9 mouse cellular contexts compared by ENCODE assay signal in the genomic region with DNA sequence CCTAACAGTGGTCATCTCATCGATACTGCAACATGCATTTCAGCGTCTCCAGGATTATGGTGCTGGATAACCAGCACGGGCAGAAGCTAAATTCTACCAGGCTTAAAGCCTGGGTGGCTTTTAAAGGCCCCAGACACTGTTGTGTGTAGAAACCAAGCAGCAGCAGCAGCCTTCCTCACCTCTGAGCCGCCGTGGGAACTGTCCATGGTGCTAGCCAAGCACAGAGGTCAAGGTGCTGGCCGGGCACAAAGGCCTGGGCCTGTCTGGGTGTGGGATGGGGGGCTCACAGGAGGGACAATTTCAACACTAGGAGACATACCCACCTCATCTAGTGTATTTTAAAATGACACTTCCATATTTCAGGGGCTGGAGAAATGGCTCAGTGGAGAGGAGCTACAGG. TPM values are rescaled to one million over a fixed set of nuclear protein-coding genes. Genes with fewer than 3 reads are reported as not detected.
A peak's percentile ranks its signal among the peaks of the same experiment; 100 is the strongest.
DNase-seq lines count a peak whose midpoint lies in the region; ATAC-seq lines count a peak whose summit lies in the region.
"Had no signal": no experiment of that assay in that cellular context is flagged by ENCODE, and none has a peak within 500 bp of the region (broad histone marks: within the 10 kb centered on the region; RNA-seq: fewer than 3 reads in every experiment).

No protein-coding gene starts in this region.

- no peak overlapping the region for H3K4me3 ChIP-seq in midbrain, embryonic 10.5 days
- no peak overlapping the region for H3K4me3 ChIP-seq in midbrain, embryonic 11.5 days (ENCODE audit: low read depth, low read length)

- H3K27me3 ChIP-seq in midbrain, embryonic 10.5 days (ENCODE audit: low read depth, poor library complexity, severe bottlenecking): no peaks in the 10 kb centered on the region
- H3K27me3 ChIP-seq in midbrain, embryonic 11.5 days (ENCODE audit: control insufficient read depth, insufficient read depth, low read length): no peaks in the 10 kb centered on the region

- no peaks in the 10 kb centered on the region for H3K36me3 ChIP-seq in midbrain, embryonic 10.5 days
- no peaks in the 10 kb centered on the region for H3K36me3 ChIP-seq in midbrain, embryonic 11.5 days (ENCODE audit: control insufficient read depth, insufficient read depth, low read length)

- DNase-seq in adrenal gland, postnatal 14 days: peak; percentile 40
- no peak for DNase-seq in adrenal gland, adult 8-10 months
- DNase-seq in midbrain, embryonic 10.5 days (ENCODE audit: low spot score): peak; percentile 45
- DNase-seq in midbrain, embryonic 11.5 days (ENCODE audit: low spot score, missing footprints): no peak
- DNase-seq in embryo, embryonic 10 days (ENCODE audit: low spot score): peak; percentile 60
- no peak for DNase-seq in right cerebral cortex, postnatal 14 days

- no peak overlapping the region for H3K4me2 ChIP-seq in midbrain, embryonic 11.5 days

- no peak overlapping the region for H3K9ac ChIP-seq in midbrain, embryonic 11.5 days (ENCODE audit: low read length)

- H3K4me1 ChIP-seq in midbrain, embryonic 10.5 days: 0 out of 2 replicates have a peak, but pooled peaks cover 3% of the 10 kb centered on the region
- H3K4me1 ChIP-seq in midbrain, embryonic 11.5 days (ENCODE audit: control insufficient read depth, insufficient read depth, low read length): no peaks in the 10 kb centered on the region

- no peaks in the 10 kb centered on the region for H3K9me3 ChIP-seq in midbrain, embryonic 10.5 days (replicated peaks)
- H3K9me3 ChIP-seq in midbrain, embryonic 11.5 days (ENCODE audit: control insufficient read depth, low read length): no peaks in the 10 kb centered on the region

- WGBS in midbrain, embryonic 10.5 days: 41% methylated on average over 6 of the region's 6 CpGs
- 39% methylated on average over 6 of the region's 6 CpGs for WGBS in midbrain, embryonic 11.5 days

- no peak for ATAC-seq in midbrain, embryonic 11.5 days (ENCODE audit: low FRiP score)
- ATAC-seq in megakaryocyte progenitor cell, adult 5-6 weeks (replicated peaks; ENCODE audit: poor library complexity): 0 out of 2 replicates have a peak, but pooled peaks have one; percentile 23
- ATAC-seq in frontal cortex, adult (ENCODE audit: low TSS enrichment): no peak

- no peak overlapping the region for H3K27ac ChIP-seq in midbrain, embryonic 10.5 days (replicated peaks)
- H3K27ac ChIP-seq in midbrain, embryonic 11.5 days (ENCODE audit: low read depth, low read length): no peak overlapping the region

RNA-seq across cellular contexts. Expression of a gene that starts 29.1 kb away (rescaled TPM):
- 72.1 and 92.7 TPM in 2 replicates for total RNA-seq in adrenal gland, postnatal 14 days (2021)
- 100 to 1,000 TPM in 2 of 4 experiments, 10 to 100 TPM in 2; 85.0 to 169 (median 121) TPM for total RNA-seq in adrenal gland, adult 8-10 months (2022)
- 0.98 and 2.1 TPM in 2 replicates for polyA plus RNA-seq in midbrain, embryonic 10.5 days (2016; fragmentation: Nextera tagmentation; extraction: Ambion mirVana)
- 0.62 and 1.1 TPM in 2 replicates for polyA plus RNA-seq in midbrain, embryonic 11.5 days (2014; fragmentation: Nextera tagmentation; extraction: Ambion mirVana)
- 0.02 TPM in 1 of 2 replicates, not detected in the other for total RNA-seq in megakaryocyte progenitor cell, adult 5-6 weeks (2015)
- not detected in 2 replicates for total RNA-seq in megakaryocyte progenitor cell, adult 5-6 weeks (2017)
- polyA plus RNA-seq: C2C12 had no signal

RNA-seq across cellular contexts. Expression of a gene that starts 36.0 kb away (rescaled TPM):
- not detected in 2 replicates for total RNA-seq in adrenal gland, postnatal 14 days (2021)
- not detected for total RNA-seq in adrenal gland, adult 8-10 months (2022)
- not detected in 2 replicates for polyA plus RNA-seq in midbrain, embryonic 10.5 days (2016; fragmentation: Nextera tagmentation; extraction: Ambion mirVana)
- not detected in 2 replicates for polyA plus RNA-seq in midbrain, embryonic 11.5 days (2014; fragmentation: Nextera tagmentation; extraction: Ambion mirVana)
- not detected in 2 replicates for total RNA-seq in megakaryocyte progenitor cell, adult 5-6 weeks (2015)
- total RNA-seq in megakaryocyte progenitor cell, adult 5-6 weeks (2017): not detected in 2 replicates
- polyA plus RNA-seq: C2C12 had no signal

Comparison
In these comparisons a context has a peak if more than half of its experiments do, and no peak if none do; other contexts are left out.
1. DNase-seq: peak in adrenal gland, postnatal 14 days (single experiment), midbrain, embryonic 10.5 days (single experiment) and embryo, embryonic 10 days (single experiment); none in adrenal gland, adult 8-10 months (single experiment), midbrain, embryonic 11.5 days (single experiment) and right cerebral cortex, postnatal 14 days (single experiment).
2. RNA of a gene that starts 29.1 kb away (total RNA-seq): 85.0 to 169 TPM in adrenal gland, adult 8-10 months and 72.1 to 92.7 TPM in adrenal gland, postnatal 14 days; 0.02 TPM in megakaryocyte progenitor cell, adult 5-6 weeks; every median in the first group is over 10 times any median in the second.